Mouse (Mus musculus) right cerebral cortex, postnatal 25 days (tissue): ENCODE results near the gene Mgam.
"Not testable (repeated sequence)": the region's sequence is repeated elsewhere in the genome, so short reads cannot be mapped to it uniquely, and the experiment has no call there.

Experiments
- DNase-seq: peaks from one replicate; pipeline ENCODE4 v3.0.0; 2022

Mgam gene

GRCm38 (mm10) chr6:40628406-40629000 is at the start of gene Mgam:
TSS of gene Mgam (plus strand) at chr6:40628831.
- DNase-seq: no peak

GRCm38 (mm10) chr6:40584336-40584735 is 44.3 kb upstream of the Mgam start:
- no peak for DNase-seq

GRCm38 (mm10) chr6:40585645-40586044 is 43.0 kb upstream of the Mgam start, which contains the start of gene Clec5a:
TSS of gene Clec5a (minus strand) at chr6:40585821.
- DNase-seq: no peak

- no peak for DNase-seq
Observed at GRCm38 (mm10) chr6:40588346-40588745, 40.3 kb upstream of the Mgam start.

GRCm38 (mm10) chr6:40594804-40595550 is 33.7 kb upstream of the Mgam start:
- DNase-seq: no peak

- DNase-seq: not testable (repeated sequence)
Observed at GRCm38 (mm10) chr6:40598546-40598945, 30.1 kb upstream of the Mgam start.

- peak; percentile 47 for DNase-seq
Observed at GRCm38 (mm10) chr6:40607431-40607830, 21.2 kb upstream of the Mgam start.

- peak; percentile 18 for DNase-seq
Observed at GRCm38 (mm10) chr6:40610244-40610643, 18.4 kb upstream of the Mgam start.

GRCm38 (mm10) chr6:40613260-40613852 is 15.3 kb upstream of the Mgam start, which contains the start of gene Tas2r138:
TSS of gene Tas2r138 (minus strand) at chr6:40613310.
- DNase-seq: no peak

- DNase-seq: peak; percentile 32
Observed at GRCm38 (mm10) chr6:40617965-40618364, 10.7 kb upstream of the Mgam start.

GRCm38 (mm10) chr6:40626111-40626510 is 2.5 kb upstream of the Mgam start:
- DNase-seq: no peak

GRCm38 (mm10) chr6:40634640-40635071 is 6.0 kb downstream of the Mgam start:
- no peak for DNase-seq

GRCm38 (mm10) chr6:40635559-40635958 is 6.9 kb downstream of the Mgam start:
- DNase-seq: no peak

GRCm38 (mm10) chr6:40637755-40638154 is 9.1 kb downstream of the Mgam start:
- DNase-seq: no peak

GRCm38 (mm10) chr6:40640710-40641538 is 12.3 kb downstream of the Mgam start:
- no peak for DNase-seq

- no peak for DNase-seq
Observed at GRCm38 (mm10) chr6:40645701-40646100, 17.1 kb downstream of the Mgam start.

- DNase-seq: no peak
Observed at GRCm38 (mm10) chr6:40650953-40651352, 22.3 kb downstream of the Mgam start.

GRCm38 (mm10) chr6:40660930-40661329 is 32.3 kb downstream of the Mgam start:
- DNase-seq: no peak

- DNase-seq: peak; percentile 10
Observed at GRCm38 (mm10) chr6:40689180-40689579, 60.5 kb downstream of the Mgam start.

- not testable (repeated sequence) for DNase-seq
Observed at GRCm38 (mm10) chr6:40692007-40692406, 63.4 kb downstream of the Mgam start.

GRCm38 (mm10) chr6:40713494-40713893 is 84.9 kb downstream of the Mgam start:
- not testable (repeated sequence) for DNase-seq

- DNase-seq: no peak
Observed at GRCm38 (mm10) chr6:40715705-40716104, 87.1 kb downstream of the Mgam start.

GRCm38 (mm10) chr6:40728506-40728905 is 99.9 kb downstream of the Mgam start:
- DNase-seq: not testable (repeated sequence)
